ENCODE assay signal across 8 mouse cellular contexts in the genomic region with DNA sequence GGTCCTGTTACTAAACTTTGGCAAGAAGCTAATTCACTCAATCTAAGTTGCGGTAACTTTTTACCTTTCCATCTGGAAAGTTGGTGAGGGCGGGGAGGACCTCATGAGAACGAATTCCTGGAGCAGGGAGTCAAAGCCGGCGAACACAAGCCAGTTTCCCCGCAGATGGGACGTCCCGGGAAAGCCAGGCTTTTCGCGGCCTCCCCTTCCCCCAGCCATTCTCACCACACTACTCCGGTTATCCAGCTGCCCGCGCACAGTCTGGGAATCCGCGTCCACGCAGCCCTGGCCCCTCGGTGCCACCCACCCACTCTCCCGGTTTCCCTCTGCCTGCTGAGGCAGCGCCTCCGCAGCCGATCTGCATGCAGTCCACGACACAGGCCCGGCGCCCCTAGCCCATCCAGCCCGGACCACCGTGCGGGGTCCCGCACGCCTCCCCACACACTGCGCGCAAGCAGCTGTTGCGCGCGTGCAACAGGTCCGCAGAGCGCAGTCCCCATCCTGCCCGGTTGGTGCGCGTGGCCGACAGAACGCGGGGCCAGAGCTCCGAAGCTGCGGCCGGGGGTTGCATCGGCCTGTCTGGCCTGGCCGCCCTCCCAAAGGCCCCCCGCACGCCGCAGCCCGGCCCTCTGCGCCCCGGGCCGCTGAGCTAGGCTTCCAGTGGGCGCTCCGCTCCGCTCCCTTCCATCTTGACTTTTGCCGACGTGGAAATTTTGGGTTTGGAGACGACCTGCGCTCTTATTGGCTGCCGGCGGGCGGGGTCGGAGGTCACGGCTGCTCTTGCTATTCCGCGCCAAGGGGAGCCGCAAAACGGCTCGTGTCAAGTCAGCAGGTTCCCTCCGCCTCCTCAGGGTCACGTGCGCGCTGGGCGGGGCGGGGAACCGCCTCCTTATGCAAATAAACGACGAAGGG.
DNase-seq lines count a peak whose midpoint lies in the region; ATAC-seq and TF ChIP-seq lines count a peak whose summit lies in the region.

No protein-coding gene starts in this region.

- H3K27me3 ChIP-seq in lung, embryonic 16.5 days (ENCODE audit: control insufficient read depth, insufficient read depth, low read depth, low read length) = no peaks in the 10 kb centered on the region

- H3K9me3 ChIP-seq in ES-E14 (ENCODE audit: control insufficient read depth, insufficient read depth, low read depth, low read length) = no peaks in the 10 kb centered on the region
- no peaks in the 10 kb centered on the region for H3K9me3 ChIP-seq in lung, embryonic 16.5 days (ENCODE audit: control insufficient read depth, low read length)

- peak overlapping the region; percentile 72 for H3K9ac ChIP-seq in ES-E14 (ENCODE audit: insufficient read depth, low read depth, low read length, poor library complexity, severe bottlenecking)
- H3K9ac ChIP-seq in lung, embryonic 16.5 days (ENCODE audit: low read length) = peak overlapping the region; percentile 82

- in situ Hi-C loops in ES-E14 (cut with MboI; ENCODE audit: low sequenced_read_pairs in 2 of 2, unreplicated experiment in 2 of 2) = no loop called here

- peak; percentile 76 to 86 for ATAC-seq in hematopoietic stem cell, adult 5-6 weeks (replicated peaks in 1 of 2; ENCODE audit: insufficient read depth in 1 of 2, low FRiP score in 2 of 2, low TSS enrichment in 1 of 2, low read depth in 1 of 2, poor library complexity in 2 of 2, severe bottlenecking in 2 of 2)
- ATAC-seq in lung, embryonic 16.5 days (ENCODE audit: low read depth) = peak; percentile 92

- peak; percentile 93 for DNase-seq in ES-E14 (ENCODE audit: low read depth, low spot score)
- DNase-seq in c-Kit-negative CD71-positive TER-119-positive erythroid progenitor cells, embryonic 14.5 days (ENCODE audit: low read depth, low spot score) = peak; percentile 19
- DNase-seq in forelimb bud, embryonic 11.5 days (ENCODE audit: low read depth, low spot score) = peak; percentile 96
- peak; percentile 51 for DNase-seq in layer of hippocampus, adult 9-11 months
- DNase-seq in ovary, postnatal 36 days (ENCODE audit: low spot score) = peak; percentile 92
- DNase-seq in thymus, postnatal 14 days = peak; percentile 96

- H3K4me1 ChIP-seq in ES-E14 (ENCODE audit: control insufficient read depth in 2 of 2, insufficient read depth in 2 of 2, low read length in 2 of 2, poor library complexity in 1 of 2) = peaks cover 2 to 11% of the 10 kb centered on the region in 2 experiments; a peak in 2 of 4 replicates
- peaks cover 12% of the 10 kb centered on the region for H3K4me1 ChIP-seq in lung, embryonic 16.5 days (replicated peaks; ENCODE audit: control insufficient read depth, insufficient read depth, low read length)

- H3K4me2 ChIP-seq in lung, embryonic 16.5 days (ENCODE audit: low read depth, low read length) = peak overlapping the region; percentile 92

- WGBS in lung, embryonic 16.5 days = under 1% methylated on average over 76 of the region's 80 CpGs

- H3K36me3 ChIP-seq in ES-E14 (ENCODE audit: control insufficient read depth, insufficient read depth, low read length, poor library complexity, severe bottlenecking) = no peaks in the 10 kb centered on the region
- no peaks in the 10 kb centered on the region for H3K36me3 ChIP-seq in lung, embryonic 16.5 days (ENCODE audit: control insufficient read depth, insufficient read depth, low read length)

- peak overlapping the region; percentile 29; the same call in 1 of the 2 replicates for H3K27ac ChIP-seq in ES-E14 (ENCODE audit: insufficient read depth, low read depth, low read length, poor library complexity, severe bottlenecking)
- peak overlapping the region; percentile 78 for H3K27ac ChIP-seq in lung, embryonic 16.5 days (ENCODE audit: low read length)

- peak overlapping the region; percentile 91 to 97 for H3K4me3 ChIP-seq in ES-E14 (ENCODE audit: insufficient read depth in 1 of 2, low read depth in 1 of 2, low read length in 2 of 2, poor library complexity in 1 of 2, severe bottlenecking in 1 of 2)
- peak overlapping the region; percentile 83 for H3K4me3 ChIP-seq in lung, embryonic 16.5 days (ENCODE audit: low read length)

TF ChIP-seq in ES-E14, 5 proteins besides CTCF, POLR2A, EP300 and RAD21:
- TF ChIP-seq ZC3H11A (IDR thresholded peaks at IDR 0.05; ENCODE audit: borderline replicate concordance, low read depth, low read length) (no peak), CHD2 (IDR thresholded peaks at IDR 0.05; ENCODE audit: low read depth, low read length) (no peak; the same call in 1 of the 2 replicates), ZNF384 (IDR thresholded peaks at IDR 0.05; ENCODE audit: low read depth, low read length) (no peak), HCFC1 (IDR thresholded peaks at IDR 0.05; ENCODE audit: borderline replicate concordance, insufficient read depth, low read length) (peak; percentile 55; the same call in 1 of the 2 replicates), MAFK (IDR thresholded peaks at IDR 0.05; ENCODE audit: insufficient read depth, low read depth, low read length) (peak; percentile 78; the same call in 1 of the 2 replicates)

Comparison
In these comparisons a context has a peak if more than half of its experiments do, and no peak if none do; other contexts are left out.
1. Peak in every context shown above with its lines: DNase-seq, ATAC-seq, H3K4me3 ChIP-seq and H3K27ac ChIP-seq.
2. DNase-seq: peak in every context shown above with its lines; median percentile 96 in forelimb bud, embryonic 11.5 days; 96 in thymus, postnatal 14 days; 93 in ES-E14; 92 in ovary, postnatal 36 days; 51 in layer of hippocampus, adult 9-11 months; 19 in c-Kit-negative CD71-positive TER-119-positive erythroid progenitor cells, embryonic 14.5 days.